Mouse (Mus musculus): ENCODE results near the gene Rad50. TPM values are rescaled to one million over a fixed set of nuclear protein-coding genes. Genes with fewer than 3 reads are reported as not detected.
A peak's percentile ranks its signal among the peaks of the same experiment; 100 is the strongest.

Rad50 gene
- polyA plus RNA-seq, 1 experiment from 2014 or later = 23.9 TPM

DNA sequence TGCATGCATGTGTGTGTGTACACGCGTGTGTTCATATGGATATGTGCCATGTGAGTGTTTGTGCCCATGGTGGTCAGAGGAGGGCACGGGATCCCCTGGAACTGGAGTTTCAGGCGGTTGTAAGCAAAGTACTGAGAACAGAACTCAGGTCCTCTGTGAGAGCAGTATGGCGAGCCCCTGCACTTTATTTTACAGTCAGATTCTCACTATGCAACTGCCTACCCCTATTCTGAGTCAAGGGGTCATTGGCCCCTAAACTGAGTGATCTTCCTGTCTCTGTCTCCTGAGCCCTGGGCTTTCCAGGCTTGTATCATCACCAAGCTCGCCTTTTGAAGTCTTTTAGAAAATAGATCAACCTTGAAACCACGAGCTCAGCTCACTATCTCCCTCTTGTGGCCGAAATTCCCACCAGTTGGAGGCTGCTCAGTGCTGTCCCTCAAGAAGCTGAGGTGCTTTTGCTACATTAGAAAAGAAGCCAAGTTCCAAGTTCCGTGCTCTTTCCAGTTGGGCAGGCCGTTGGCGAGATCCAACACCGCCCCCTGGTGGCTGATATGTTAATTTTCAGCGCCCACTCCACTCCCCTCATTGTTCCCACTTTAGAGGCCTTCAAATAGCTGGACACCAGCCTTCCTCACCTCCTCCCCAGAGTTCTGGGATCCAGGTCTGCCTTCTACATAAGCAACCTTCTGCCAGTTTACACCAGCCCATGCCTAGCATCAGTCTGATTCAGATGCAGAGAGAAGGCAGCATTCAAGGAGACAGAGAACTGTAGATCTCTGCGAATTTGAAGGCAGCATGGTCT, 29.9 kb upstream of the Rad50 start:
- no peaks in the 10 kb centered on the region for H3K36me3 ChIP-seq (ENCODE audit: control insufficient read depth, insufficient read depth)
- peak; percentile 69 for ATAC-seq (replicated peaks; ENCODE audit: extremely low read depth, insufficient read depth, low FRiP score)
- no peak overlapping the region for H3K4me2 ChIP-seq (ENCODE audit: low read depth, low read length)
- no peaks in the 10 kb centered on the region for H3K27me3 ChIP-seq (ENCODE audit: control insufficient read depth, insufficient read depth, low read length)
- 44% methylated on average over 14 of the region's 14 CpGs for WGBS
- H3K4me3 ChIP-seq (ENCODE audit: low read length) = no peak overlapping the region
- no peak overlapping the region for H3K27ac ChIP-seq (ENCODE audit: low read length)
- no peak overlapping the region for H3K9ac ChIP-seq (ENCODE audit: low read length)
- H3K9me3 ChIP-seq (replicated peaks; ENCODE audit: control insufficient read depth, low read length) = no peaks in the 10 kb centered on the region
- H3K4me1 ChIP-seq (ENCODE audit: control insufficient read depth, insufficient read depth, low read length) = no peaks in the 10 kb centered on the region

DNA sequence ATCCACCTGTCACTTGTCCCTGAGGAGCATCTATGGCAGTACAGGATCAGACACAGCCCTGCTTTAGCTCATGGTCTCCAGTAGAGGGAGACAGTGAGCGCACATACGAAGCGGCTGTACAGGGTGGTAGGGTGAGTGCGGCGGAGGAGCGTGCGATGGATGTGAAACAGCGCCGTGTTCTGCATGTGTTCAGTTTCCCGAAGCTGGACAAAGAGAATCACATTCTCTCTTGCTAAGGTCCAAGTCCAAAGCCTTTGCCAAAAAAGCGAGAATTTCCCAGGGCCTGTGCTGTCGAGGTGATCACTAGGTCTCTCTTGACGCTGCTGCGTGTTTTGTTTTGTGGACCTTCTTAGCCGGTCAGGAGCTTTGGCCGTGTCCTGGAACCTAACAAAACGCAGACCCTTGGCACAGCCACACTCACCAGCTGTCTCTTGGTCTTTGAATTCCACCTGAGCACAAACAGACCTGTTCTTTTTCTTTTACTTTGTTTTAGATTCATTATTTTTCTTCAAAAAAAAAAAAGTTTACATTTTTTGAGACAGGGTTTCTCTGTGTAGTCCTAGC, 28.6 kb upstream of the Rad50 start:
- Histone ChIP-seq H3K27ac (ENCODE audit: low read length) (no peak overlapping the region), H3K4me3 (ENCODE audit: low read length) (peak overlapping the region; percentile 23), H3K9me3 (replicated peaks; ENCODE audit: control insufficient read depth, low read length) (no peaks in the 10 kb centered on the region), H3K36me3 (ENCODE audit: control insufficient read depth, insufficient read depth) (no peaks in the 10 kb centered on the region), H3K4me1 (ENCODE audit: control insufficient read depth, insufficient read depth, low read length) (no peaks in the 10 kb centered on the region), H3K4me2 (ENCODE audit: low read depth, low read length) (peak overlapping the region; percentile 58), H3K27me3 (ENCODE audit: control insufficient read depth, insufficient read depth, low read length) (no peaks in the 10 kb centered on the region), H3K9ac (ENCODE audit: low read length) (no peak overlapping the region)
- ATAC-seq (replicated peaks; ENCODE audit: extremely low read depth, insufficient read depth, low FRiP score) = peak; percentile 77
- 26% methylated on average over 17 of the region's 17 CpGs for WGBS

DNA sequence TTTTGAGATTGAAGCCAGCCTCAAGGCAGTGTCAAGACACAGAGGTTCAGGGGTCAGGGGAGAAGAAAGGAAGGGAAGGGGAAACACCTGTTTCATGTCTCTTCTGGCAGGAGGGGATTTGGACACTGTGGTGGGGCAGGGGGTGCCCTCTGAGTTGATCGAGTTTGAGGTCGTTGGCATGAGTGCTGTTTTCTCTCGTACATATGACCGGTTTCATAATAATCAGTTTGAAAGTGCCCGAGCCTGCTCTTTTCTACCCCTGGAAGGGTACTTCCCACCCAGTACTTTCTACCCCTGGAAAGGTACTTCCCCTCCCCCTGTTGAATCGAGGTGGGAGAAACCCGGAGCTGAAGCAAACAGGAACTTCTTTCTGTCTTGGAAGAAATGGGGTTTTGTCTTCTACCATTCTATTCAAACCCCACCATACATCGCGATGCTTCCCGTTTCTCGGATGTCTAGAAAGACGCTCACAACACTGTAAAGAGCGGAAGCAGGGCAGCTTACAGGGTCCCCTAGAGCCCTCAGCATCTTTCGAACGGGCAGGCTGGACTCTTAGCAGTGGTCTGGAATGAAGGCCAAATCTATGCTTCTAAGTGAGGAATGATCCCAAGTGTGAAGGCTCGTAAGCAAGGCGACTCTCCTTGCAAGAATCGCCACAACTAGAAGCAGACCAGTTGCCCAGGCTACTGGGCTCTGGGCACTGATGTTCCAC, 28.0 kb upstream of the Rad50 start:
- 67% methylated on average over 18 of the region's 18 CpGs for WGBS
- no peaks in the 10 kb centered on the region for H3K4me1 ChIP-seq (ENCODE audit: control insufficient read depth, insufficient read depth, low read length)
- no peak for ATAC-seq (replicated peaks; ENCODE audit: extremely low read depth, insufficient read depth, low FRiP score)
- H3K27ac ChIP-seq (ENCODE audit: low read length) = no peak overlapping the region
- no peak overlapping the region for H3K9ac ChIP-seq (ENCODE audit: low read length)
- H3K36me3 ChIP-seq (ENCODE audit: control insufficient read depth, insufficient read depth) = no peaks in the 10 kb centered on the region
- H3K4me3 ChIP-seq (ENCODE audit: low read length) = no peak overlapping the region
- H3K4me2 ChIP-seq (ENCODE audit: low read depth, low read length) = no peak overlapping the region
- H3K27me3 ChIP-seq (ENCODE audit: control insufficient read depth, insufficient read depth, low read length) = no peaks in the 10 kb centered on the region
- H3K9me3 ChIP-seq (replicated peaks; ENCODE audit: control insufficient read depth, low read length) = no peaks in the 10 kb centered on the region

DNA sequence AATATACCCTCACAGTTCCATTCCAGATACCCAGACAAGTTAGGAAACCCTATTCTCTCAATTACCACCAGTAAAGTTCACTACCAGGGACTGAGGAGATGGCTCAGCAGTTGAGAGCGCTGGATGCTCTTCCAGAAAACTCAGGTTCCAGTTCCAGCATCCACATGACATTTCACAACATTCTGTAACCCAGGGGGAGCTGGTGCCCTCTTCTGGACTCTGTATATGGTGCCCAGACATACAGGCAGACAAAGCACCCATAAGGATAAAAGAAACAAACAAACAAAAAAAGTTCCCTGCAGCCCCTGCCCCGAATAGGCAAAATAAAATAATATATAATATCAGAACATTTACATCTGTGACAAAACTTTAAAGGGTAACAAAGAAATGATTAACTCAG, 27.3 kb upstream of the Rad50 start:
- H3K9me3 ChIP-seq (replicated peaks; ENCODE audit: control insufficient read depth, low read length) = no peaks in the 10 kb centered on the region
- H3K4me3 ChIP-seq (ENCODE audit: low read length) = no peak overlapping the region
- no peak for ATAC-seq (replicated peaks; ENCODE audit: extremely low read depth, insufficient read depth, low FRiP score)
- H3K27me3 ChIP-seq (ENCODE audit: control insufficient read depth, insufficient read depth, low read length) = no peaks in the 10 kb centered on the region
- H3K9ac ChIP-seq (ENCODE audit: low read length) = no peak overlapping the region
- H3K4me2 ChIP-seq (ENCODE audit: low read depth, low read length) = no peak overlapping the region
- no peaks in the 10 kb centered on the region for H3K4me1 ChIP-seq (ENCODE audit: control insufficient read depth, insufficient read depth, low read length)
- no peak overlapping the region for H3K27ac ChIP-seq (ENCODE audit: low read length)
- WGBS = 76% methylated on average over 2 of the region's 2 CpGs
- no peaks in the 10 kb centered on the region for H3K36me3 ChIP-seq (ENCODE audit: control insufficient read depth, insufficient read depth)

DNA sequence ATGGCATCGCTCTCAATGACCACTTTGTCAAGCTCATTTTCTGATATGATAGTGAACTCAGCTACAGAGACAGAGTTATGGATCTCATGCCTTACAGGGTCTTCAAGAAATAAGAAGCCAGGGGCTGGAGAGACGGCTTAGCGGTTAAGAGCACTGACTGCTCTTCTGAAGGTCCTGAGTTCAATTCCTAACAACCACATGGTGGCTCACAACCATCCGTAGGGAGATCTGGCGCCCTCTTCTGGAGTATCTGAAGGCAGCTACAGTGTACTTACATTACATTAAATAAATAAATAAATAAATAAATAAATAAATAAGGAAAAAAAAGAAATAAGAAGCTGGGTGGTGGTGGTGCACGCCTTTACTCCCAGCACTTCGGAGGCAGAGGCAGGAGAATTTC, 26.7 kb upstream of the Rad50 start:
- WGBS = 82% methylated on average over 7 of the region's 7 CpGs
- Histone ChIP-seq H3K4me3 (ENCODE audit: low read length) (no peak overlapping the region), H3K9ac (ENCODE audit: low read length) (no peak overlapping the region), H3K36me3 (ENCODE audit: control insufficient read depth, insufficient read depth) (no peaks in the 10 kb centered on the region), H3K27me3 (ENCODE audit: control insufficient read depth, insufficient read depth, low read length) (no peaks in the 10 kb centered on the region), H3K4me1 (ENCODE audit: control insufficient read depth, insufficient read depth, low read length) (no peaks in the 10 kb centered on the region), H3K9me3 (replicated peaks; ENCODE audit: control insufficient read depth, low read length) (no peaks in the 10 kb centered on the region), H3K27ac (ENCODE audit: low read length) (no peak overlapping the region), H3K4me2 (ENCODE audit: low read depth, low read length) (no peak overlapping the region)
- ATAC-seq (replicated peaks; ENCODE audit: extremely low read depth, insufficient read depth, low FRiP score) = no peak

DNA sequence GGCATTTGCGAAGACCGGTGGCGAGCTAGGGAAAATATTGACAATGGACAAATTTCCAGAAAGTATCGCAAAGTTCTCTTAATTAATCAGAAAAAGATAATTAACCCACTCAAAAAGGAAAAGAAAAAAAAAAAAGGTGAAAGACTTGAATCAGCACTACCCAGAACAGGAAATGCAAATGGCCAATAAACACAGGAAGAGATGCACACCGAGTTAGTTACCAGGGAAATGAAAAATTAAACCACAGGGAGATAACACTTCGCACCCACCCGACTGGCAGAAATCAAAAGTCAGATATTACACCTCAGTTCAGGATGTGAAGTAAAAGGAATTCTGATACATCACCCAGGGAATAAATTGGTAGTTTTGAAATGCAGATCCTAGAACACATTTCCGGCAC, 25.1 kb upstream of the Rad50 start:
- WGBS = 76% methylated on average over 8 of the region's 8 CpGs
- Histone ChIP-seq H3K9ac (ENCODE audit: low read length) (no peak overlapping the region), H3K36me3 (ENCODE audit: control insufficient read depth, insufficient read depth) (no peaks in the 10 kb centered on the region), H3K9me3 (replicated peaks; ENCODE audit: control insufficient read depth, low read length) (no peaks in the 10 kb centered on the region; the same call in 1 of the 2 replicates), H3K27ac (ENCODE audit: low read length) (no peak overlapping the region), H3K4me2 (ENCODE audit: low read depth, low read length) (no peak overlapping the region), H3K4me3 (ENCODE audit: low read length) (no peak overlapping the region), H3K4me1 (ENCODE audit: control insufficient read depth, insufficient read depth, low read length) (no peaks in the 10 kb centered on the region), H3K27me3 (ENCODE audit: control insufficient read depth, insufficient read depth, low read length) (no peaks in the 10 kb centered on the region)
- ATAC-seq (replicated peaks; ENCODE audit: extremely low read depth, insufficient read depth, low FRiP score) = no peak

DNA sequence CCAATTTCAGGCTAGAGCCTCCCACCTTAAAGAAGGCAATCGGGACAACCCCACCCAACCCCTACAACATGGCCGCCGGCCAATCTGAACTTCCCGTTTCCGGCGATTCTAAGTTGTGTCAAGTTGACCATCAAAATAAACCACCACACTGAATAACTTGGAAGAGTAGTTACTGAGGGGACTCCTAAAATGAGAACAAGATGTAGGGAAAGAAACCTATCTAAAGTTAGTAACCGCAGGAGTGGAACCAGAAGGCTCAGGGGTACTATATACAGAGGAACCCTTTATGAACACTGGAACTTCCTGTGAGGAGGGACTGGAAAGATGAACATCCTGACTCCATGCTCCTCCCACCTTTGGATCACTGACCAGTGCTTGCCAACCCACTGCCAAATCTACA, 24.3 kb upstream of the Rad50 start:
- 92% methylated on average over 7 of the region's 7 CpGs for WGBS
- H3K27ac ChIP-seq (ENCODE audit: low read length) = no peak overlapping the region
- no peaks in the 10 kb centered on the region; the same call in 1 of the 2 replicates for H3K9me3 ChIP-seq (replicated peaks; ENCODE audit: control insufficient read depth, low read length)
- ATAC-seq (replicated peaks; ENCODE audit: extremely low read depth, insufficient read depth, low FRiP score) = no peak
- no peak overlapping the region for H3K4me3 ChIP-seq (ENCODE audit: low read length)
- no peak overlapping the region for H3K9ac ChIP-seq (ENCODE audit: low read length)
- H3K36me3 ChIP-seq (ENCODE audit: control insufficient read depth, insufficient read depth) = no peaks in the 10 kb centered on the region
- no peak overlapping the region for H3K4me2 ChIP-seq (ENCODE audit: low read depth, low read length)
- no peaks in the 10 kb centered on the region for H3K27me3 ChIP-seq (ENCODE audit: control insufficient read depth, insufficient read depth, low read length)
- no peaks in the 10 kb centered on the region for H3K4me1 ChIP-seq (ENCODE audit: control insufficient read depth, insufficient read depth, low read length)

DNA sequence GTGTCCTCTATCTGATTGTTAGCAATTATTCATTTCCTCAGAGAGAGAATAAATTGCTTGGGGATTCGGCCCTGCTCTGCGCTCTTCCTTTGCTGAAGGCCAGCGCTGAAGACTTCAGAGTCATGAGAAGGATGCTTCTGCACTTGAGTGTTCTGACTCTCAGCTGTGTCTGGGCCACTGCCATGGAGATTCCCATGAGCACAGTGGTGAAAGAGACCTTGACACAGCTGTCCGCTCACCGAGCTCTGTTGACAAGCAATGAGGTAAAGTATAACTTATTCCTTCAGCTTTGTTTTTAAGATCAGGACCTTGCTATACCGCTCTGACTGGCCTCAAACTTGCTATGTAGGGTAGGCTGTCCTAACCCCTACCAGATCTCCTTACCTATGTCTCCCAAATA, 13.6 kb upstream of the Rad50 start, which contains the start of gene Il5:
Gene Il5, plus strand, starts transcription at position 80 of the 400 bp plus-strand sequence.
- no peak for ATAC-seq (replicated peaks; ENCODE audit: extremely low read depth, insufficient read depth, low FRiP score)

DNA sequence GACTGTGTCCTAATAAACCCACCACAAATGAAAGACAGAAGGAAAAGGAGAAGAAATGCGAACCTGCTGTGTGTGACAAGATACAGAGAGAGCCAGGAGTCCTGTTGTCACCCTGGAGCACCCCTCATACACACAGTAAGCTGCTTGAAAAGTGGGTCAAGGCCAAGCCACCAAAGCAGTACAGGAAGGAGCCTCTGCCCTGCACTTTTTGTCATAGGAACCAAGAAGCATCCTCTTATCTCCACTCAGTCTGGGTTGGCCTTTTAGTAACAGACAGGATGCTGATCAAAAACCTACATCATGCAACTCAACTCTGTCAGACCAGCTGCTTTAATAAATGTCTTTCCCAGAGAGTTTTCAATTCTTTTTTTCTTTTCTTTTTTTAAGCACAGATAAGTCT, 12.6 kb upstream of the Rad50 start:
- whole genome bisulfite sequencing = 70% methylated on average over 1 of the region's 1 CpGs
- Histone ChIP-seq H3K27me3 (ENCODE audit: control insufficient read depth, insufficient read depth, low read length) (no peaks in the 10 kb centered on the region; the same call in 1 of the 2 replicates), H3K4me2 (ENCODE audit: low read depth, low read length) (no peak overlapping the region), H3K27ac (ENCODE audit: low read length) (no peak overlapping the region), H3K4me1 (ENCODE audit: control insufficient read depth, insufficient read depth, low read length) (no peaks in the 10 kb centered on the region), H3K9me3 (replicated peaks; ENCODE audit: control insufficient read depth, low read length) (no peaks in the 10 kb centered on the region), H3K9ac (ENCODE audit: low read length) (no peak overlapping the region), H3K4me3 (ENCODE audit: low read length) (no peak overlapping the region), H3K36me3 (ENCODE audit: control insufficient read depth, insufficient read depth) (no peaks in the 10 kb centered on the region)
- ATAC-seq (replicated peaks; ENCODE audit: extremely low read depth, insufficient read depth, low FRiP score) = no peak

More for the DNA sequence above, 13.6 kb upstream of the Rad50 start, which contains the start of gene Il5:
- H3K27me3 ChIP-seq (ENCODE audit: control insufficient read depth, insufficient read depth, low read length) = no peaks in the 10 kb centered on the region; the same call in 1 of the 2 replicates
- H3K4me3 ChIP-seq (ENCODE audit: low read length) = no peak within 1 kb of the TSS
- H3K36me3 ChIP-seq (ENCODE audit: control insufficient read depth, insufficient read depth) = no peaks in the 10 kb centered on the region
- no peaks in the 10 kb centered on the region for H3K9me3 ChIP-seq (replicated peaks; ENCODE audit: control insufficient read depth, low read length)
- 75% methylated on average over 6 of the region's 6 CpGs for WGBS
- H3K27ac ChIP-seq (ENCODE audit: low read length) = no peak within 1 kb of the TSS
- H3K9ac ChIP-seq (ENCODE audit: low read length) = no peak within 1 kb of the TSS
- H3K4me1 ChIP-seq (ENCODE audit: control insufficient read depth, insufficient read depth, low read length) = no peaks in the 10 kb centered on the region
- H3K4me2 ChIP-seq (ENCODE audit: low read depth, low read length) = no peak within 1 kb of the TSS
